Mouse (Mus musculus) brown adipose tissue, adult 24 weeks (tissue): ENCODE data around the gene Mill1. TPM values are rescaled to one million over a fixed set of nuclear protein-coding genes. Genes with fewer than 3 reads are reported as not detected.
"Not testable (repeated sequence)": the region's sequence is repeated elsewhere in the genome, so short reads cannot be mapped to it uniquely, and the experiment has no call there.

ENCODE experiments used
- H3K27ac ChIP-seq: fragments of 200-500 bp; replicated peaks from 2 replicates; pipeline ENCODE4 v1.5.1; 2012; ENCODE audit warnings: low read depth, mild to moderate bottlenecking, low read length
- H3K4me1 ChIP-seq: fragments of 200-500 bp; 2 replicates; pipeline ENCODE4 v1.6.1; 2012; ENCODE audit warnings: low read length, mixed read lengths; ENCODE audit not compliant: control insufficient read depth, insufficient read depth, insufficient read length
- H3K4me3 ChIP-seq: fragments of 200-500 bp; 2 replicates; pipeline ENCODE4 v1.5.1; 2012; ENCODE audit warnings: low read depth, mild to moderate bottlenecking, low read length, moderate library complexity; ENCODE audit not compliant: insufficient read depth
- polyA plus RNA-seq: library from polyadenylated mRNA; stranded (reverse); fragments of >200 nt; gene quantifications from 2 replicates; pipeline ENCODE4 v1.2.4, GENCODE M21; 2012; ENCODE audit not compliant: missing spikeins, insufficient read depth, insufficient read length

The Mill1 gene
- polyA plus RNA-seq: not detected in 2 replicates

- Histone ChIP-seq H3K4me1 (no peaks in the 10 kb centered on the region), H3K4me3 (no peak within 1 kb of the TSS), H3K27ac (no peak within 1 kb of the TSS)
These were observed at the start of gene Mill1 for GRCm38 (mm10) chr7:18245047-18245446. Gene Mill1 (plus strand): TSS chr7:18245347.

GRCm38 (mm10) chr7:18210938-18211337 lies 34.2 kb upstream of the Mill1 start:
- no peaks in the 10 kb centered on the region for H3K4me1 ChIP-seq
- no peak overlapping the region for H3K27ac ChIP-seq
- H3K4me3 ChIP-seq: no peak overlapping the region

GRCm38 (mm10) chr7:18214699-18215098 lies 30.4 kb upstream of the Mill1 start:
- Histone ChIP-seq H3K27ac (no peak overlapping the region), H3K4me3 (no peak overlapping the region), H3K4me1 (no peaks in the 10 kb centered on the region)

GRCm38 (mm10) chr7:18238561-18238960 lies 6.6 kb upstream of the Mill1 start:
- Histone ChIP-seq H3K4me3 (no peak overlapping the region), H3K4me1 (no peaks in the 10 kb centered on the region), H3K27ac (no peak overlapping the region)

GRCm38 (mm10) chr7:18241217-18241616 lies 3.9 kb upstream of the Mill1 start:
- H3K4me3 ChIP-seq: no peak overlapping the region
- no peak overlapping the region for H3K27ac ChIP-seq
- H3K4me1 ChIP-seq: no peaks in the 10 kb centered on the region

- not testable (repeated sequence) for H3K27ac ChIP-seq, H3K4me3 ChIP-seq, H3K4me1 ChIP-seq
These were observed 1.1 kb upstream of the Mill1 start for GRCm38 (mm10) chr7:18243959-18244573.

- Histone ChIP-seq H3K4me1 (no peaks in the 10 kb centered on the region), H3K4me3 (no peak overlapping the region), H3K27ac (no peak overlapping the region)
These were observed 15.1 kb downstream of the Mill1 start for GRCm38 (mm10) chr7:18260219-18260618.

GRCm38 (mm10) chr7:18265089-18265488 lies 19.9 kb downstream of the Mill1 start:
- Histone ChIP-seq H3K4me1 (no peaks in the 10 kb centered on the region), H3K4me3 (no peak overlapping the region), H3K27ac (no peak overlapping the region)

Other genes with a start within 250 kb of the Mill1 start
- not detected in 2 replicates for gene Ceacam13, start 235.5 kb upstream of the Mill1 start, polyA plus RNA-seq
- not detected in 2 replicates for gene Ceacam12, start 179.4 kb upstream of the Mill1 start, polyA plus RNA-seq
- not detected in 2 replicates for gene Igfl3, start 68.9 kb upstream of the Mill1 start, polyA plus RNA-seq
- gene Psg18, start 109.7 kb downstream of the Mill1 start, polyA plus RNA-seq: not detected in 2 replicates
- not detected in 2 replicates for gene Psg28, start 186.7 kb downstream of the Mill1 start, polyA plus RNA-seq
- not detected in 2 replicates for gene Psg26, start 238.8 kb downstream of the Mill1 start, polyA plus RNA-seq